Mouse (Mus musculus): ENCODE data around the gene Trappc12. TPM values are rescaled to one million over a fixed set of nuclear protein-coding genes. Genes with fewer than 3 reads are reported as not detected.

Gene Trappc12
- polyA plus RNA-seq (2015; fragmentation: Nextera tagmentation; extraction: Ambion mirVana), result 43.7 and 45.0 TPM in 2 replicates

DNA sequence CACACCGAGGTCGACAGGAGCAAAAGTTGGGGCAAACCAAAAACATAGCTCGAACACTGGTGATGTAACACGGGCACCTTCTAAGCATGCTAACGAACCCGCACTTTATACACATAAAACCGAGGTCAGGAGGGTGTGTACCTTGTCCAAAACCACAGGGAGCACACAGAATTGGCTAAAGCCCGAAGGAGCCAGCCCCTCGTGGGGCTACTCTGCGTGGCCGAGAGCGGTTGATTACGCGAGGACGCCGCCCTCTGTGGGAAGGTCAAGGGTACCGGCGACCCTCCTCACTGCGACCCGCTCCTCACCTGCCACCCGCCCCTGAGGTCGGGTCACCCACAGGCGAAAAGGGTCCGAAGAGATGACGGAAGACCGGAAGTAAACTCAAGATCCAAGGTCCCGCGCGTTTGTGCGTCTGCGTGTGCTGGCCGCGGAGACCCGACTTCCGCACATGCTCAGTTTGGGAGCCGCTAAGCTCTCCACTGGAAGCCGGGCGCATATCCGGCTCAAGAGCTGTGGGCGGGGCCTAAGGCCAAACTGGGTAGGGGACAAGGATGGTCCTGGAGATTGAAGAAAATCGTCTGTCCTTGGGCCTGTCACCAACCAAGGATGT, at the start of gene Trappc12:
TSS of gene Trappc12 (minus strand) at position 452 of the 613 bp plus-strand sequence.
- peak; percentile 89 for ATAC-seq (replicated peaks)
- Histone ChIP-seq H3K4me3 (peak within 1 kb of the TSS; percentile 85), H3K4me2 (replicated peaks) (peak within 1 kb of the TSS; percentile 81), H3K27me3 (no peaks in the 10 kb centered on the region), H3K27ac (replicated peaks) (peak within 1 kb of the TSS; percentile 52), H3K4me1 (peaks cover 35% of the 10 kb centered on the region), H3K9me3 (no peaks in the 10 kb centered on the region), H3K36me3 (peaks cover 21% of the 10 kb centered on the region), H3K9ac (replicated peaks) (peak within 1 kb of the TSS; percentile 80)
- under 1% methylated on average over 41 of the region's 41 CpGs for WGBS

DNA sequence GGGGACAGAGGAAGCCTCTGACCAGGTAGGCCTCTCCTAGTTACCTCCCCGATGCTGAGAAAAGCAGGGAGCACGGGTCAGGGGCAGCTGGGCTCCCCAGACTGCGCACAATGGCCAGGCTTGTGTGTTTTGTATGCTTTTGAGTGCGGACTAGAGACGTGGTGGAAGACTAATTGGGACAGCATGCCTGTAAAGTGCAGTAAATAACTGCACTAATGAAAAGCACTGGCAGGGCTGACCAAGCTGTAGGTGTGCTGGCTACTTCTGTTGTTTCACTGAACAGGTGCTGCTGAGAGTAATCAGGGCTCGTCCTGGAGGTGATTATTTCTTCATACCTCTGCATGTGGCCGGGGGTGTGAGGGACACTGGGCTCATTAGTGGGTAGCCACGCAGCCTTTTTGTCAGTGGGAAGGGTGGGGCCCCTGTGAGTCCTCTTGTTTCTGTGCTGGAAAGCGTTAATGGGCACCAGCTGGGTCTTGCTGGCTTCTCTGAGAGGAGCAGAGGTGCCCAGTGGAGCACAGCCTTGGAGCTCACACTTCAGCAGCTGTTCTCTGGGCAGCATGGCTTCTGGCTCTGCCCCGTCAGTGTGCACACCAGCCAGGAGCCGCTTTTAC, 49.6 kb upstream of the Trappc12 start:
- peak overlapping the region; percentile 44; the same call in 1 of the 2 replicates for H3K27ac ChIP-seq (replicated peaks)
- H3K9ac ChIP-seq (replicated peaks), result no peak overlapping the region
- H3K4me2 ChIP-seq (replicated peaks), result no peak overlapping the region
- no peaks in the 10 kb centered on the region for H3K27me3 ChIP-seq
- ATAC-seq (replicated peaks), result peak; percentile 45; the same call in 1 of the 2 replicates
- H3K4me3 ChIP-seq, result no peak overlapping the region
- H3K36me3 ChIP-seq, result no peaks in the 10 kb centered on the region
- no peaks in the 10 kb centered on the region for H3K9me3 ChIP-seq
- 16% methylated on average over 11 of the region's 11 CpGs for WGBS
- H3K4me1 ChIP-seq, result peaks cover 44% of the 10 kb centered on the region

DNA sequence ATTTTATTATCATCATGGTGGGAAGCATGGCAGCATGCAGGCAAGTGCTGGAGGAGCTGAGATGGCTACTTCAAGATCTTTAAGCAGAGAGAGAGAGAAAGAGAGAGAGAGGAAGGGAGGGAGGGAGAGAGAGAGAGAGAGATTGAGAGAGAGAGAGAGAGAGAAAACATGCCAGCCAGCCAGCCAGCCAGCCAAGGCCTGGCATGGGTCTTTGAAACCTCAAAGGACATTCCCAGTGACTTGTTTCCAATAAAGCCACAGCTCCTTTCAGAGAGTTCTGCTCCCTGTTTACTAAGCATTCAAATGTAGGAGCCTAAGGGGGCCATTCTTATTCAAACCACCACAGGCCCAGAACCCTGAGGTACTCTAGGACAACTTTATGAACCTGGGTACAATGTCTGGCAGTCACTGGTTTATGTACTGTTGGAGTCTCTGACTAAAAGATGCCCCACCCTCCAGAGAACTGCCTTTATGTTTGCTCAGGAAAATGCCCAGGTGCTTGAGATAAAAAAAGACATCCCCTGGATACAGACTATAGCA, 46.7 kb upstream of the Trappc12 start:
- Histone ChIP-seq H3K36me3 (no peaks in the 10 kb centered on the region), H3K4me1 (peaks cover 29% of the 10 kb centered on the region), H3K4me2 (replicated peaks) (no peak overlapping the region), H3K9me3 (no peaks in the 10 kb centered on the region), H3K27ac (replicated peaks) (no peak overlapping the region), H3K27me3 (no peaks in the 10 kb centered on the region), H3K4me3 (no peak overlapping the region), H3K9ac (replicated peaks) (no peak overlapping the region)
- ATAC-seq (replicated peaks), result no peak

DNA sequence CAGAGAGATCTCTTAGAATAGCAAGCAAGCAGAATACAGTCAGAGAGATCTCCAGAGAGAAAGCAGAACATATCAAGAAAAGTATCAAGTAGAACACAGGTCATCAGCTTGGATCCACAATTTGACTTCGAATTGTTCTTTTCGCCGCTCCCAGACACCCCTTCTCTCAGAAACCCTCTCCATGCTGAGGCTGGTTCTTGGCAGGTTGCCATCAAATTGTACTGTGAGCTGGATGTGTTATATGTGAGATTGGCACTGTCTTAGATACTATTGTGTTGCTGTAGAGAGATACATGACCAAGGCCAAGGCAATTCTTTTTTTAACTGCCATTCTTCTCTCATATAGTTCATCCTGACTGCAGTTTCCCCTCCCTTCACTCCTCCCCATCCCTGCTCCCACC, 44.8 kb upstream of the Trappc12 start:
- Histone ChIP-seq H3K9ac (replicated peaks) (no peak overlapping the region), H3K4me1 (peaks cover 20% of the 10 kb centered on the region), H3K4me3 (no peak overlapping the region), H3K9me3 (no peaks in the 10 kb centered on the region), H3K36me3 (no peaks in the 10 kb centered on the region), H3K27ac (replicated peaks) (no peak overlapping the region), H3K4me2 (replicated peaks) (no peak overlapping the region), H3K27me3 (no peaks in the 10 kb centered on the region)
- 68% methylated on average over 3 of the region's 3 CpGs for WGBS
- ATAC-seq (replicated peaks), result no peak

DNA sequence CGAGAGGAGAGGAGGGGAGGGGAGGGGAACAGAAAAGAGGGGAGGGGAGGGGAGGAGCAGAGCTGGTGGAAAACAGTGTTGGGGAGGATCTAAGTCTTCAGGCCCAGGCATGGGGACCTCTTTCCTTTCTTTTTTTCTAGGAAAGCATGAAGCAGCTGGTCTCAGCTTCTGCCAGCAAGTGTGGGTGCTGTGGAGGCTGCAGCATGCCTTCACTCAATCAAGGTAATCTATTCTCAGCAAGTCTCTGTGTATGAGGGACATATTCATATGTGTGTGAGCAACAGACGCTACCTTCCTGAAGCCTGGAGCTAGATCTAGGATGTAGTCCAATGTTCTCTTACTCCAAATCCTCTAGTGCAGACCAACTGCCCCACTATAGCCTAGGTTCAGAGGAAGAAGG, 43.4 kb upstream of the Trappc12 start:
- no peaks in the 10 kb centered on the region for H3K27me3 ChIP-seq
- ATAC-seq (replicated peaks), result no peak
- no peak overlapping the region for H3K4me2 ChIP-seq (replicated peaks)
- no peak overlapping the region for H3K4me3 ChIP-seq
- H3K9ac ChIP-seq (replicated peaks), result no peak overlapping the region
- no peaks in the 10 kb centered on the region for H3K9me3 ChIP-seq
- H3K4me1 ChIP-seq, result 0 out of 2 replicates have a peak, but pooled peaks cover 13% of the 10 kb centered on the region
- whole genome bisulfite sequencing, result 58% methylated on average over 2 of the region's 2 CpGs
- no peaks in the 10 kb centered on the region for H3K36me3 ChIP-seq
- no peak overlapping the region for H3K27ac ChIP-seq (replicated peaks)

DNA sequence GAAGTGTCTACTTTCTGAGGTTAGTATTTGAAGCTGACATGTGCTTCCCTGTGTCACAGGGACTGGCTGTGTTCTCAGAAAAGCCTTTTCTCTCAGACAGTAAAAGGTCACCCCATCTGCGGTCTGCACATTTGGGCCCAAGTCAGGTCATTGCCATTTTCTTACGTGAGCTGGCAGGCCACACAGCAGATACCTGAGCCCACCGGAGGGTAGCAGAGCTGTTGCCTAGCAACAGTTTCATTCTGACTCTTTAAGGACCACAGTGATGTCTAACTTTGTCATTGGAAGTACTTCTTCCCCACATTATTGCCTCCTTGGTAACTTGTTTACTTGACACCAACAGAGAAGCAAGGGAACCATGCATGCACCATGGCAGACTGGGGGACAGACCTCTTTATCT, 42.3 kb upstream of the Trappc12 start:
- H3K27me3 ChIP-seq, result no peaks in the 10 kb centered on the region
- WGBS, result 73% methylated on average over 3 of the region's 3 CpGs
- H3K9ac ChIP-seq (replicated peaks), result no peak overlapping the region
- no peak for ATAC-seq (replicated peaks)
- no peak overlapping the region for H3K27ac ChIP-seq (replicated peaks)
- H3K4me2 ChIP-seq (replicated peaks), result no peak overlapping the region
- 0 out of 2 replicates have a peak, but pooled peaks cover 13% of the 10 kb centered on the region for H3K4me1 ChIP-seq
- no peaks in the 10 kb centered on the region for H3K36me3 ChIP-seq
- H3K9me3 ChIP-seq, result no peaks in the 10 kb centered on the region
- H3K4me3 ChIP-seq, result no peak overlapping the region

DNA sequence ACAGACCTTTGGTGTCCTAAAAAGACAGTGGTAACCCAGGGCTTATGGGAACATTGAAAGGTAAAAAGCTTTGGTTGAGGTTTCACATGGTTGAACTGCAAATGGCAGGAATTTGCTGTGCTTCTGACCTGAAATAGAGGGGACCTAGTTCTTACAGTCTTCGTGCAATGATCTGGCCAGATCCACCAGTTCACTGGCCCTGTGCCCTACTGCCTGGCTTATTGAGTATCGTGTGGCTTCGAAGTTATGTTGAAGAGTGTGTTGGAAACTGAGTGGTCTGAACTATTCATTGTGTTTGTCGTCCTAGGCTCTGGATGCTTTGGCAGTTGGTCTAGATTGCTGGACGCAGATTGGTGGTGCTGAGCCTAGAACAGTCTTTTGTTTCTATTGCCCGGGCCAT, 36.0 kb upstream of the Trappc12 start:
- Histone ChIP-seq H3K4me1 (peaks cover 14% of the 10 kb centered on the region), H3K4me2 (replicated peaks) (no peak overlapping the region), H3K9me3 (no peaks in the 10 kb centered on the region), H3K4me3 (no peak overlapping the region), H3K27me3 (no peaks in the 10 kb centered on the region), H3K9ac (replicated peaks) (no peak overlapping the region), H3K27ac (replicated peaks) (no peak overlapping the region), H3K36me3 (no peaks in the 10 kb centered on the region)
- ATAC-seq (replicated peaks), result no peak
- 92% methylated on average over 6 of the region's 6 CpGs for WGBS

DNA sequence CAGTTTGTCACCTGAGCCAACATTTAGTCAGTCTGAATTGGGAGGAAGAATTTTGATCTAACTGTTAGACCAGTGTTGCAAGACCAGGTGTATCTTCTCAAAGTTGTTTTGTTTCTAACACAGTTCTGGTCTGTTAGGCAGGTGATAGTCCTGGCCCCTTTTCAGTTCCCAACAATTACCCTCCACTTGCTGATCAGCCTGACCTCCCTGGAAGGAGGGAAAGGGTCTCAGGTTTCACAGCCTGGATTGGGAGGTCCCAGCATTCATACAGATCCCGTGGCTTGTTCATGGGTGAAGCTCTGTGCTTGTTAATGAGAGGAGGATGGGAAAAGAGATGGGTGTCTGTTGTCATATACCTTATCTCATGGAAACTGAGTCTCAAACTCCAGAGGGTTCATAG, 35.0 kb upstream of the Trappc12 start:
- ATAC-seq (replicated peaks), result no peak
- WGBS, result 7% methylated on average over 1 of the region's 1 CpGs
- Histone ChIP-seq H3K4me2 (replicated peaks) (no peak overlapping the region), H3K4me1 (peaks cover 10% of the 10 kb centered on the region), H3K4me3 (no peak overlapping the region), H3K27me3 (no peaks in the 10 kb centered on the region), H3K9me3 (no peaks in the 10 kb centered on the region), H3K36me3 (no peaks in the 10 kb centered on the region), H3K27ac (replicated peaks) (no peak overlapping the region), H3K9ac (replicated peaks) (no peak overlapping the region)

DNA sequence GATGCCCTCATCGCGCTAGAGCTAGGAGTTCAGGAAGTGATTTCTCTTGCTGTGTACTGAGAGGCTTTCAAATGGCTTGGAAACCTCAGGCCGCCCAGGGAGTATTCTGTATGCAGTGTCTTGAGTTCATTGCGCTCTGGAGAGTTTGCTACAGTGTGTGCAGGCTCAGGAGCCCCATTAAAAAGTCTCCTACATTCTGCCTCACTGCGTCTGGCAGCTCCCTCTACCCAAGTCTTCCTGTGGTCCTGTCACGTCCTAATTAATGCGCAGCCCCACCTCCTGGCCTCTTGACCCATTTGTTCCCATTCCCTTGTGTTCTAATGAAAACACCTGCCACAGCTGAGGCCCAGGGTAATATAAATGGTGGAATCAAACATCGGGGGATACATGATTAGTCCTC, 34.6 kb upstream of the Trappc12 start:
- ATAC-seq (replicated peaks), result no peak
- peaks cover 8% of the 10 kb centered on the region for H3K4me1 ChIP-seq
- H3K36me3 ChIP-seq, result no peaks in the 10 kb centered on the region

DNA sequence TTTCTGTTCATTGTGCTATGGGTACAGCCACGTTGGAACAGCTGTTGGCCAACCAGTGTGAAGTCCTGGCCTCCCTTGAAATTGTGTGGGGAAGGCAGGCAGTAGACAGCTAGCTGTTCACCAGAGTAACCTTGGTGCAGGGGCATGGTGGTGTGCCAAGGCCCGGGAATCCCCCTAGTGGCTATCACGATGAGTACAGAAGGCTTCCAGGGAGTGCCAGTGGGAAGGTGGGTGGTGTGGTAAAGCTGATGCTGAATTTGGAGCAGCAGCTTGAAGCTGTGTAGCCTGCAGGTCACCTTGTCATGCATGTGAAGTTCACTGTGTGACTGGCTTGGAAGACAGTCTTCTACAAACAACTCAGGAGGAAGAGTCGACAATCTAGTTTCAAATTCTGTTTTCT, 34.1 kb upstream of the Trappc12 start:
- 22% methylated on average over 4 of the region's 4 CpGs for WGBS
- Histone ChIP-seq H3K4me3 (no peak overlapping the region), H3K4me1 (peaks cover 8% of the 10 kb centered on the region), H3K27ac (replicated peaks) (no peak overlapping the region), H3K4me2 (replicated peaks) (no peak overlapping the region), H3K36me3 (no peaks in the 10 kb centered on the region), H3K9ac (replicated peaks) (no peak overlapping the region), H3K9me3 (no peaks in the 10 kb centered on the region), H3K27me3 (no peaks in the 10 kb centered on the region)
- peak; percentile 61; the same call in 1 of the 2 replicates for ATAC-seq (replicated peaks)

More for the DNA sequence above, 34.6 kb upstream of the Trappc12 start:
- H3K9me3 ChIP-seq, result no peaks in the 10 kb centered on the region
- no peak overlapping the region for H3K4me3 ChIP-seq
- no peak overlapping the region for H3K27ac ChIP-seq (replicated peaks)
- no peaks in the 10 kb centered on the region for H3K27me3 ChIP-seq
- H3K9ac ChIP-seq (replicated peaks), result no peak overlapping the region
- H3K4me2 ChIP-seq (replicated peaks), result no peak overlapping the region
- 21% methylated on average over 8 of the region's 8 CpGs for WGBS

DNA sequence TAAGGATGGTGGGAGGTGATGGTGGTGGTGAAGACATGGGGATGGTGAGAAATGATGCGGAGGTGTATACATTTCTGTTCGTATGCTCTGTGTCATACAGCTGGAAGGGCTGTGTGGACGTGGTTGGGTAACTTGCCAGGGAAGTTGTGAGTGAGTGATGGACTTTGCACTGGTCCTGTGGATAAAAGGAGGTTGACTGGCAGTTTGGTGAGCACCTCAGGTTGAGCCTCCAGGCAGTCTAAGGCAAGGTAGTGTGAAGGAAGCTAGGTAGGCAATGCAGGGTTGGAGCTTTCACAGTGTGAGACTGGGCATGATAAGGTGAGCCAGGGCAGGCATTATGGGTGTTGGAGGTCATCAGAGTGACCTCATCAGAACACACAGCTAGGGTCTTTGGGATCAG, 32.4 kb upstream of the Trappc12 start:
- peaks cover 8% of the 10 kb centered on the region for H3K4me1 ChIP-seq
- 93% methylated on average over 3 of the region's 3 CpGs for WGBS

DNA sequence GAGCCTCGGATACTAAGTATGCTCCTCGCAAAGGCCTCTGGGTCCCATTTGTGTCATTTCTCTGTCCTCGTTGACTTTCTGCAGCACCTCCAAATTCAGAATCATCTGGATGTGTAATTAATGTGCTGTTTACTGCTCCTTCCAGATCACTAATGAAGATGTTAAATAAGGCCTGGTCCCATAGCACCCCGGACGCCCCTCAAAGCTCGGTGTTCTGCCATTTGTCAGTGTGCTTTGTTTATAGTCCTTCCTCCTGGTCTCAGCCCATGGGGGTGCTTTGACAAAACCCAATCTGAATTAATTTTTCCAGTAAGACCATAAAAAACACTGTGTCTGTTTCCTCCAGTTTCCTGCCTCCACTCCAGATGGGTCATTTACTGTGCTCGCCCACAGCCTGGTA, 29.9 kb upstream of the Trappc12 start:
- Histone ChIP-seq H3K27me3 (no peaks in the 10 kb centered on the region), H3K9ac (replicated peaks) (no peak overlapping the region), H3K9me3 (no peaks in the 10 kb centered on the region), H3K4me1 (peaks cover 12% of the 10 kb centered on the region), H3K4me2 (replicated peaks) (no peak overlapping the region), H3K36me3 (no peaks in the 10 kb centered on the region), H3K4me3 (no peak overlapping the region), H3K27ac (replicated peaks) (no peak overlapping the region)
- WGBS, result 86% methylated on average over 7 of the region's 7 CpGs
- no peak for ATAC-seq (replicated peaks)

More for the DNA sequence above, 32.4 kb upstream of the Trappc12 start:
- no peak for ATAC-seq (replicated peaks)
- no peak overlapping the region for H3K4me2 ChIP-seq (replicated peaks)
- no peak overlapping the region for H3K9ac ChIP-seq (replicated peaks)
- no peak overlapping the region for H3K27ac ChIP-seq (replicated peaks)
- no peaks in the 10 kb centered on the region for H3K27me3 ChIP-seq
- H3K4me3 ChIP-seq, result no peak overlapping the region
- no peaks in the 10 kb centered on the region for H3K36me3 ChIP-seq
- no peaks in the 10 kb centered on the region for H3K9me3 ChIP-seq
